Comparison of ENCODE assay signal across 9 mouse cellular contexts in genomic region chr6:146207204-146207959, GRCm38 (mm10).
A peak's percentile ranks its signal among the peaks of the same experiment; 100 is the strongest.
DNase-seq lines count a peak whose midpoint lies in the region; ATAC-seq and TF ChIP-seq lines count a peak whose summit lies in the region.
"Had no signal": no experiment of that assay in that cellular context is flagged by ENCODE, and none has a peak within 500 bp of the region (broad histone marks: within the 10 kb centered on the region; RNA-seq: fewer than 3 reads in every experiment).

No protein-coding gene starts in this region.

- WGBS in kidney, adult 2 months, result 67% methylated on average over 10 of the region's 10 CpGs
- WGBS in kidney, embryonic 14.5 days, result 68% methylated on average over 10 of the region's 10 CpGs
- WGBS in macrophage (ENCODE audit: missing documents), result 67% methylated on average over 9 of the region's 10 CpGs

- TF ChIP-seq POLR2A in kidney, adult 2 months (IDR thresholded peaks at IDR 0.05; ENCODE audit: low read depth, low read length), result no peak

- no peak overlapping the region for H3K9ac ChIP-seq in kidney, embryonic 14.5 days (ENCODE audit: low read depth, low read length)

- no peak overlapping the region for H3K4me3 ChIP-seq in kidney, adult 2 months (ENCODE audit: insufficient read depth, low read depth, low read length)
- no peak overlapping the region for H3K4me3 ChIP-seq in kidney, embryonic 14.5 days (ENCODE audit: low read length)
- no peak overlapping the region for H3K4me3 ChIP-seq in macrophage (ENCODE audit: inconsistent target)

- H3K27ac ChIP-seq in kidney, adult 2 months (ENCODE audit: insufficient read depth, low read depth, low read length), result peak overlapping the region; percentile 39
- H3K27ac ChIP-seq in kidney, embryonic 14.5 days (ENCODE audit: low read depth, low read length), result no peak overlapping the region; the same call in 1 of the 2 replicates
- H3K27ac ChIP-seq in macrophage, result peak overlapping the region; percentile 87

- H3K27me3 ChIP-seq in kidney, adult 2 months (replicated peaks; ENCODE audit: control insufficient read depth, insufficient read depth, low read length), result no peaks in the 10 kb centered on the region
- no peaks in the 10 kb centered on the region for H3K27me3 ChIP-seq in kidney, embryonic 14.5 days (ENCODE audit: control insufficient read depth, insufficient read depth, low read length)

- no peak for ATAC-seq in kidney, embryonic 14.5 days (ENCODE audit: low FRiP score, low TSS enrichment)

- no peak for TF ChIP-seq CTCF in kidney, adult 2 months (conservative IDR thresholded peaks at IDR 0.05; ENCODE audit: insufficient read depth, insufficient read length, low read depth, low read length)

- H3K9me3 ChIP-seq in kidney, embryonic 14.5 days (ENCODE audit: control insufficient read depth, low read length), result no peaks in the 10 kb centered on the region

- peak; percentile 75 for DNase-seq in kidney, adult 2 months
- DNase-seq in heart, adult 18-20 months, result peak; percentile 42 to 74
- DNase-seq in heart, postnatal 4 days, result peak; percentile 46
- no peak for DNase-seq in spleen, postnatal 14 days (ENCODE audit: low spot score in 2 of 2)
- DNase-seq in cerebellum, adult 8-10 months, result no peak
- no peak for DNase-seq in urinary bladder, adult 2 months (ENCODE audit: low spot score)
- DNase-seq: retina, postnatal 1 day had no signal

- no peaks in the 10 kb centered on the region for H3K79me2 ChIP-seq in macrophage (ENCODE audit: inconsistent target)

- no peak overlapping the region for H3K4me2 ChIP-seq in kidney, embryonic 14.5 days (replicated peaks; ENCODE audit: low read depth, low read length)

- H3K4me1 ChIP-seq in kidney, adult 2 months (ENCODE audit: control insufficient read depth, insufficient read depth, low read length), result 0 out of 2 replicates have a peak, but pooled peaks cover 3% of the 10 kb centered on the region
- H3K4me1 ChIP-seq in kidney, embryonic 14.5 days (ENCODE audit: control insufficient read depth, insufficient read depth, low read length), result no peaks in the 10 kb centered on the region

- H3K36me3 ChIP-seq in kidney, adult 2 months (ENCODE audit: control insufficient read depth, insufficient read depth, low read length), result no peaks in the 10 kb centered on the region; the same call in 1 of the 2 replicates
- no peaks in the 10 kb centered on the region for H3K36me3 ChIP-seq in kidney, embryonic 14.5 days (ENCODE audit: control insufficient read depth, insufficient read depth, low read length)
- no peaks in the 10 kb centered on the region for H3K36me3 ChIP-seq in macrophage (ENCODE audit: inconsistent target)

Comparison
In these comparisons a context has a peak if more than half of its experiments do, and no peak if none do; other contexts are left out.
1. DNase-seq: peak in kidney, adult 2 months (single experiment), heart, adult 18-20 months (2 of 2) and heart, postnatal 4 days (single experiment); none in spleen, postnatal 14 days (0 of 2), cerebellum, adult 8-10 months (single experiment) and urinary bladder, adult 2 months (single experiment).